Mouse (Mus musculus) thymus, postnatal 36 days (tissue): ENCODE measurements around the gene Olfr1076.
A peak's percentile ranks its signal among the peaks of the same experiment; 100 is the strongest.
"Not testable (repeated sequence)": the region's sequence is repeated elsewhere in the genome, so short reads cannot be mapped to it uniquely, and the experiment has no call there.

Source experiments
- DNase-seq, 2 experiments: peaks; one replicate each; pipeline ENCODE4 v3.0.0; 2022; ENCODE audit warnings: mixed read lengths in 2 of 2

Olfr1076 gene

DNA sequence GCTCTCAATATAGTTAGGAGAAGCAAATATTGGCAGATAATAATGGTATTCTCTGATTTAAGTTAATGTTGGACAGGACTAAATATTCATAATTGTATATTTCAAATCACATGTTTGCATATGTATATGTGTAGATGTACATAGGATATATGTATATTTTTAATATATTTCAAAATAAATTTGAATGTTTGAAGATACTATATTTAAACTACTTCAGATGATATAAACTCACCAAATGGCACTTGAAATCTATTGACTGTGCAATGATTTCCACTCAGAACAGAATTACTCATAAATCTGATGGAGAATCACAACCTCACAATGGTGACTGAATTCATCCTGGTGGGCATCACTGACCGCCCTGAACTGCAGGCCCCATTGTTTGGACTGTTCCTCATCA lies at the start of gene Olfr1076:
Gene Olfr1076 (plus strand): TSS at position 301 of the 400 bp plus-strand sequence.
- no peak for DNase-seq

DNA sequence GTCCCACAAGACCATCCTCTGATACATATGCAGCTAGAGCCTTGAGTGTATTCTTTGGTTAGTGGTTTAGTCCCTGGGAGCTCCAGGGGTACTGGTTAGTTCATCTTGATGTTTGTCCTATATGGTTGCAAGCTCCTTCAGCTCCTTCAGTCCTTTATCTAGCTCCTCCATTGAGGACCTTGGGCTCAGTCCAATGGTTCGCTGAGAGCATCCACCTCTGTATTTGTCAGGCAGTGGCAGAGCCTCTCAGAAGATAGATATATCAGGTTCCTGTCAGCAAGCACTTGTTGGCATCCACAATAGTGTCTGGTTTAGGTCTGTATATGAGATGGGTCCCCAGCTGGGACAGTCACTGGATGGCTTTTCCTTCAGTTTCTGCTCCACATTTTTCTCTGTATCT lies 47.8 kb upstream of the Olfr1076 start:
- no peak for DNase-seq

DNA sequence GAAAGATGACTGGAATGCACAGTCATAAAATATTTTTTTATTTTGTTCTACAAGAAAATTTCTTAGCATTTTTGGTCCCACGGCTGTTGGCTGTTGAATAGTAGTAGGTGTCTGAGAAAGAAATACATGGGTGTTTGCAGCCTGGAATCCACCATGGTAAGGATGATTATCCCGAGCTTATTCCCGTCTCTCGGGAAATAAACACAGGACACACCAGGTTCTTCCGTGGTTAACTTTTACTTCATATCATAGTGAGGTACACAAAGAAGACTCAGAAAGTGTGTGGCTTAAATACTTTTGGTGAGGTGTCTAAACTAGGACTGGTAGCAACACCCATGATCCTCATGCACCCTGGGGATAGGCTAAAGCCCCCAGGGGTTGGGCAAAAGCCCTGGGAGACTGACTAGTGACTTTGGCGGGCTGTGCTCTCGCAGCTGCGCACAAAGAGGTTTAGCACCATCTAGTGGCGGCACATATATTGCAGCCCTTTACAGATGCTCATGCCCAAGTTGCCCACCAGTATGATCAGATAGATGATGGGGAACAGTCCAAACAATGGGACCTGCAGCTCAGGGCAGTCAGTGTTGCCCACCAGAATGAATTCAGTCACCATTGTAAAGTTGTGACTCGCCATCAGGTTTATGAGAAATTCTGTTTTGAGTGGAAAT lies 43.7 kb upstream of the Olfr1076 start:
- peak; percentile 19 to 21 for DNase-seq

DNA sequence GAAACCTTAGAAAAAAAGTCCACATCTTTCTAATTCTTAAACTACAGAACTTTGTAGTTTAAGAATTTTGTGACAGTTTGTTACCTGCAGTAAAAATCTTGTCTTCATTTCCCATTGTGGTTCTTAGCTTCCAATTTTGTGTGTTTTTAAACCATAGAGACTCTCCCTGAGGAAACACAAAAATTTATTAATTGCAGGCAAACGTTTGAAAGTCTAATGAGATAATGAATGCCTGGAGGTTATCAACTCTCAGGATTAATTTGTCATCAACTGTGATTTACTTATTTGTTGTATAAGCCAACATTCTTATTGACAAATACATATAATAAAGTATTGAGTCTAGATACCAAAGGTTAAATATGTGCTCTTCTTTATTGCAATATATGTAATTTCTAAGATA lies 21.0 kb upstream of the Olfr1076 start, which contains the start of gene Olfr228:
Gene Olfr228 (minus strand): TSS at position 101 of the 400 bp plus-strand sequence.
- no peak for DNase-seq

DNA sequence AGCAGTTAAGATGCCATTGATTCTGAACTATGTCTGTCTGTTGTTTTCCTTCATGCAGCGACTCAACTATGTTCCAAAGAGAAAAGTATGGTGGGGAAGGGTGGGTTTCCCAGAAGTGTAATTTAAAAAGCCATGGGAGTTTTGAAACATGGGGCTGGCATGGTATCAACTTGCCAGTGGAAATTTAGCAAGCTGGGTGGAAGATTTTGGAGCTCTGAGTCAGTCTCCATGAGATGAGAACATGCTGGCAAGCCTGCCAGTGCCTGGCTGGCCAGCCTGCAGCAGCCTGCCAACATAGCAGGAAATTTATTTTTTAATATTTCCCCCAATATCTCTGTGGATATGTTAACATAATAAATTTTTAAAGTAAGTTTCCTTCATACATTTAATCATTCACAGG lies 22.7 kb downstream of the Olfr1076 start:
- no peak for DNase-seq

DNA sequence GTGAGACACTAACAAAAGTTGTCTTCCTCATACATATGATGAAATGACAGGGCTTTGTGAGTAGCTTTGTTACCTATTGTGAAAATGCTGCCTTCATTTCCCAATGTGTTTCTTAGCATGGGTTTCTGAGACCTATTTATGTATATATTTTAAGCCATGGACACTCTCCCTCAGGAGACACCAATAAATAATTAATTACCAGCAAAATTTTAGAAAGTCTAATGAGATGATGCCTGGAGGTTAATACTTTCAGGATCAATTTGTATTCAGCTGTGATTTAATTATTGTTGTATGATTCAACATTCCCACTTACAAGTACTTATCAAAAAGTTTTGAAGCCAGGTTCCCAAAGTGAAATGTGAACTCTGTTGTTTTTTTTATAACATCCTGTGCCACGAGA lies 34.1 kb downstream of the Olfr1076 start, which contains the start of gene Olfr1079:
Gene Olfr1079 (minus strand): TSS at position 101 of the 400 bp plus-strand sequence.
- DNase-seq: no peak

DNA sequence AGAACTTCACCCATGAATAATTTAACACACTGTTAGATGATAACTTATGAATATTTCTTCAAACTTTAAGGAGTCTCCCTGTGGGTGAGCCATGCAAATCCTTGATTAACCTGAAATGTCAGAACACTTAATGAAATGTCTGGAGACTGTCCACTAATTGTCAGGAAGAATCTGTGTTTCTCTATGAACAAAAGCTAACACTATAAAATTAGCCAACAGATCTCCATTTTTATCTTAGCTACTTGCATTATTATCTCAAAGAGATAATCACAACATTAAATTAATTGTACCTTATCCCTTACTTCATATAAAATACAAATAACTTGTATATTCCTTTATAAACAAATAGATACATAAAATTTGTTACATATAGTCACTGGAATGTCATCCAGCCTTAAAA lies 49.9 kb downstream of the Olfr1076 start, which contains the start of gene Olfr1080:
Gene Olfr1080 (minus strand): TSS at position 101 of the 400 bp plus-strand sequence.
- not testable (repeated sequence) for DNase-seq
